Mouse (Mus musculus): ENCODE data around the gene Lao1.
"Not testable (repeated sequence)": the region's sequence is repeated elsewhere in the genome, so short reads cannot be mapped to it uniquely, and the experiment has no call there.

The Lao1 gene

GRCm38 (mm10) chr4:118961141-118961628 is at the start of gene Lao1:
Lao1 (plus strand) TSS chr4:118961578.
- no peak for DNase-seq (ENCODE audit: low spot score)

- not testable (repeated sequence) for DNase-seq (ENCODE audit: low spot score)
These were observed 44.0 kb upstream of the Lao1 start, which contains the start of gene Olfr1329 for GRCm38 (mm10) chr4:118917365-118917764. Olfr1329 (minus strand) TSS chr4:118917465.

DNA sequence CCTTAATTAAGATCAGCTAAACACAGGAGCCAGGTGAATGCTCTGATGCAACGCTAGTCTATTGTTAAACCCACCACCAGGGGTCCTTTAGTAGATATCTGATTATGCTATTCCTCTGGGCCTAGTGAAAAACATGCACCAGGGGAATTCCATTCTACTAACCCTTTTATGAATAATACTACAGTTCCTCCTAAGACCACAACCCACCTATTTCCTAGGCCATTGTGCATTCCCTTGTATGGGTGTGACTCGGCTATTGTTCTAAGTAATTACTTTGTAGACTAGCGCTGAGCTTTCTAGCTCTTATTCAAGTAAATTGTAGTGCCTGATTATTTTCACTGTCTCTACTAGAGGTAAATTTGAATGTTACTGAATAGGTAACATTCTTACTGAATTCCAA is 30.1 kb upstream of the Lao1 start:
- not testable (repeated sequence) for DNase-seq (ENCODE audit: low spot score)

DNA sequence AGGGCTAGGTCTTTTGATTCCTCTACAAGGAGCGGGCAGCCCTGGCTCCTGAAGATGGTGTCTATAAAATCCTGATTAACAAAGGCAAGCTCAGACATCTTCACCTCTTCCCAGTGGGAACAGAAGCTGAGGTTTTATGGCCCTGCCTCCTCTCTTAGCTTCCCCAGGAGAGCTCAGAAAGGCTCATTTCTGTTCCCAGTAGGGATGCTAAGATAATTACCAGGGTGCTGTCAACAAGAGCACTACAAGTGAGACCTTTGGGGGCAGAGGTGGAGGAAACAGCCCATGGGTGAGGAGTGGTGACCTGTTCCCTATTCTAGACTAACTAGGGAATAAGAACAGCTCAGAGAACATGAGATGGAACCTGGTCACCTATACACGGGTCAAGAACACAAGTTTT is 22.9 kb upstream of the Lao1 start, which contains the start of gene Olfr1328:
TSS of gene Olfr1328 (minus strand) at position 101 of the 400 bp plus-strand sequence.
- no peak for DNase-seq (ENCODE audit: low spot score)

- no peak for DNase-seq (ENCODE audit: low spot score)
These were observed 2.6 kb upstream of the Lao1 start for GRCm38 (mm10) chr4:118958812-118959211.

DNA sequence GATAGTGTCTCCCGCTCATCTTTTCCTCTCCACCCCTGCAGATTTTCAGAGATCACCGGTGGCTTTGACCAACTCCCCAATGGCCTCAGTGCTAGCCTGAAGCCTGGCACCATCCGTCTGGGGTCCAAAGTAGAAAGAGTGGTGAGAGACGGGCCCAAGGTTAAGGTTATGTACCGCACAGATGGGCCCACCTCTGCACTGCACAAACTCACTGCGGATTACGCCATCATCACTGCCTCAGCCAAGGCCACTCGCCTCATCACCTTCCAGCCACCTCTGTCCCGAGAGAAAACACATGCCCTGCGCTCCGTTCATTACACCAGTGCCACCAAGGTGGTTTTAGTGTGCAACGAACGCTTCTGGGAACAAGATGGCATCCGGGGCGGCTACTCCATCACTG is 6.3 kb downstream of the Lao1 start:
- DNase-seq (ENCODE audit: low spot score), result no peak

- DNase-seq (ENCODE audit: low spot score), result no peak
These were observed 11.9 kb downstream of the Lao1 start for GRCm38 (mm10) chr4:118973281-118973680.

DNA sequence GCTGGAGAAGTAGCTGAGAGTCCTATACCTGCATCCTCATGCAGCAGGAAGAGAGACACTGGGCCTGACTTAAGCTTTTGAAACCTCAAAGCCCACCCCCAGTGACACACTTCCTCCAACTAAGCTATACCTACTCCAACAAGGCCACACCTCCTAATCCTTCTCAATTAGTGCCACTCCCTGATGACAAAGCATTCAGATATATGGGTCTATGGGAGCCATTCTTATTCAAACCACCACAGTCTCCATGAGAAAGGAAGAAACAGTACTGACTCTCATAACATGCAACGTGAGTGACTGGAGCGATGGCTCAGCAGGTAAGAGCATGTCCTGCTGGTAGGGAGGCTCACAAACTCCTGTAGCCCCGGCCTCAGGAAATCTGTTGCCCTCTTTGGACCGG is 23.9 kb downstream of the Lao1 start:
- no peak for DNase-seq (ENCODE audit: low spot score)

- no peak for DNase-seq (ENCODE audit: low spot score)
These were observed 27.2 kb downstream of the Lao1 start for GRCm38 (mm10) chr4:118988535-118988934.

DNA sequence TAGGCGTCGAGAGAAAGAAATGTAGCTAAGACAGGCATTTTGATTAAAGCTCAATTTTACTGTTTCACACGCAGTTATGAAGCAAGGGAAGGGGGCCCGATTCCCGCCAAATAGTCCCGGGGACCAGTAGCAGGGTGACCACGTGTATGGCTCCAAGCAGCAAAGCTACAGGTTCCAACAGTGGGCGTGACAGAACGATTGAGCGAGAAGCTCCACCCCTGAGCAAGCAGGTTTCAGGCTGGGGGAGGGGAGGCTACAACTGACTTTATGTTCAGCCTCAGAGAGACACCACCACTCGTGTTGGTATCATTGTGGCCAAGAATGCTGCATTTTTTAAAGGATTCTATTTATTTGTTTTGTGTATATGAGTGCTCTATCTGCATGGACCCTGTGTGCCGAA is 28.0 kb downstream of the Lao1 start:
- DNase-seq (ENCODE audit: low spot score), result no peak

DNA sequence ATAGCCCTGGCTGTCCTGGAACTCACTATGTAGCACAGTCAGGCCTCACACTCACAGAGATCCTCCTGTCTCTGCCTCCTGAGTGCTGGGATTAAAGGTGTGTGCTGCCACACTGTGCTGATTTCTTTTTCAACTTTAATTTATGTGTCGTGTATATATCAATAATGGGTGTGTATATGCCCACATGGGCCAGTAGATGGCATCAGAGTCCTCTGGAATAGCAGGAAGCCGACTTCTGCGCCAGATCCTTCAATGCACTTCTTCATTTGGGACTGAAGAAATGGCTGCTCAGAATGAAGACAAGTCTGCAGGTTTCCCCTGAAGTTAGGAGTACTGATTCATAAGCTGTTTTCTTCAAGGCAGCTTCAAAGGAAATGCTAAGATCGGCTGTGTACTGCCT is 30.4 kb downstream of the Lao1 start:
- DNase-seq (ENCODE audit: low spot score), result no peak

GRCm38 (mm10) chr4:118997127-118997542 is 35.8 kb downstream of the Lao1 start:
- DNase-seq (ENCODE audit: low spot score), result no peak

DNA sequence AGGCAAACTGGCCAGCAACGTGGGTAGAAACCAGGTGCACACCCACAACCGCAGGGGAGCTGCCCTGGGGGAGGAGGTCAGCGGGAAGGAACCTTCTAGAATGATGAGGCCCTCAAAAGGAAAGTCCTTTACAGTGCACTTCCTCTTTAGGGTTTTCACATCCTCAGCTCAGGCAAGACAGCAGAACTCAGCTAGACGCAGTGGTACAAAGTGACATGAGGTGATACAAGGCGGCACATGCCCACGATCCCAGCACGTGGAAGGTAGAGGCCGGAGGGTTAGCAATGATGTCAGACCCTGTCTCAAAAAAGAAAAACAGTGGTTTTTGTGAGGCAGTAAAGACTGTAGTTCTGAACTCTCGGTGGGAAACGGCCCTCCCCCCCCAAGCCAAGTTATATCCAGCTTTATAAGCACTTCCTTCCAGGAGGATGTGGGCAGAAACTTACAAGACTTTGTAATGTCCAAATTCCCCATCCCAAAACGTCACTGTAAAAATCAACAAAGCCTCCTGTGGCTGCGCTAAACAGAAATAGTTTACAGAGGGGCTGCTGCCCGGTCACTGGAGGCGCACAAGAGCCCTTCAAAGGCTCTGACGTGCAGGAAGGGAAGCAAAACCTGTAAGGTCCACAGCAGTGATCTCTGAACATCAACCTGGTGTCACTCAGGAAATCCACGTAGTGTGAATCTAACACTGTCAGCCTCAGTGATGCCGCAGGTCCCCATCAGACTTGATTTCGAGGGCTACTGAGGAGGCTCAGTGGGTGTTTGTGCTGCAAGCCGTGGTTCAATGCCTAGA is 38.5 kb downstream of the Lao1 start:
- DNase-seq (ENCODE audit: low spot score), result no peak

- no peak for DNase-seq (ENCODE audit: low spot score)
These were observed 40.3 kb downstream of the Lao1 start for GRCm38 (mm10) chr4:119001696-119002095.

DNA sequence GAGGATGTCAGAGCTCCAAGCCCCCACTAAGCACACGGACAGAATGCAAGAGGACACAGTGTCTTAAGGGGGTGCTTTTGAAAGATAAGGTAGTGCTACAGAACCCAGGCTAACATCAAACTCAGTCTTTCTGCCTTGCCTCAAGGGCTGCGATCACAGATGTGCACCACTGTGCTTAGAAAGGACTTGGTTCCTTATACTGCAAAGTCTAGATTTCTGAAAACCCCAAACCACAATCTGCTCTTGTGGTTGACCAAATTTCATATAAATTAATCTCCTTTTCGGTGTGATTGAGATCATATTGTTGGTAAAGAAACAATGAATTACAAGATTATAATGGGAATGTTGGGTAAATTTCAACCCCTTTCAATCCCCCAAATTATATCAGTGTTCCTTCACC is 41.1 kb downstream of the Lao1 start:
- DNase-seq (ENCODE audit: low spot score), result no peak

- DNase-seq (ENCODE audit: low spot score), result no peak
These were observed 42.8 kb downstream of the Lao1 start for GRCm38 (mm10) chr4:119004178-119004577.

GRCm38 (mm10) chr4:119004613-119005339 is 43.4 kb downstream of the Lao1 start:
- DNase-seq (ENCODE audit: low spot score), result peak; percentile 90

DNA sequence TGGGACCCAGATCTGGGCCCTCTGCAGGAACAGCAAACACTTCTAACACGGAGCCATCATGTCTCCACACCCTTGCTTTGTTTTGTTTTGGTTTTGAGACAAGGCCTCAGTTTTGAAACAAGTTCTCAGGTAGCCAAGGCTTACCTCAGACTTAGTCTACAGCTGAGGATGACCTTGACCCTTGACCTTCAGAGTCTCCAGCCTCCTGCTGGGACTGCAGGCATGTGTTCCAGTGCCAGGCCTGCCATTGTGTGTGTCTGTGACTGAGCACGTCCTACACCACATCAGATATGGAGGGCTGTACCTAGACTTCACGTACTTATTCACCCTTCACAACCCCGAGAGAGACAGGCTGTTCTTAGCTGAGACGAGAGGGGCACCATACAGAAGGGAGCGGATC is 46.2 kb downstream of the Lao1 start:
- no peak for DNase-seq (ENCODE audit: low spot score)

DNA sequence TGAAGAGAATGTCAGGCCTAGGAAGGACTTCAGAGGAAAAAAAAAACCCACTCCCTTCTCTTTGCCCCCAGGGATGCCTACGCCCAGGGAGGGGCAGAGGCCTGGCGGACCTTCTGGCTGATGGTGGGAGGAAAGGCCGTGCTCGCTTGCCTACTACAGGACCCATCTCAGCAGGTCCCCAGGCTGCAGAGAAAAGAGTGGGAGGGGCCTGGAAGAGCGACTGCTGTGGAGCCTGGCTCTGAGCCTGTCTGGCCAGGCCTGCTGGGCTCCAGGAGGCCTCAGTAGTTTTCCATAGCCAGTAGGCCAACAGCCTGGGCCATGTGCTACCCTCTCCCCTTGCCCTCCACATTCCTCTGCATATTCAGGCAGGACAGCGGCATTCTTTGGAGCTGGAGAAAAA is 47.1 kb downstream of the Lao1 start:
- DNase-seq (ENCODE audit: low spot score), result no peak

- no peak for DNase-seq (ENCODE audit: low spot score)
These were observed 48.4 kb downstream of the Lao1 start for GRCm38 (mm10) chr4:119009814-119010213.

GRCm38 (mm10) chr4:119011050-119011680 is 49.8 kb downstream of the Lao1 start:
- DNase-seq (ENCODE audit: low spot score), result no peak

DNA sequence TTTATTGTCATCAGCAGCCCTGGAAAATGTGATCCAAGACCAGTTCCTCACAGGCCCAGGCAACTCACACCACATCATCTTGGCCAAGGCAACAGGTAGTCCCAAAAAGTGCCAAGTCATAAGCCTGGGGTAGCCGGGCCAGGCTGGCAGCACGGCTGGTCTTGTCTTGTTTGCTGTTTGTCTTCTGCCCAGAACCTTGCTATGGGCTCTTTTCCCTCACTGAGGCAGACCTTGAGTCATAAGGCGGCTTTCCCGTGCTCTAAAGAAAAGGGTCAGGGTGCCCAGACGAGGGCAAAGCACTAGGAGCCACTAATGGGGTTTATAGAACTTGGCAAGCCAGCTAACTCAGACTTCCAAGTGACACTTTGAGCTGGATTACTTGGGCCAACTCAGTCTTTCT is 51.7 kb downstream of the Lao1 start:
- no peak for DNase-seq (ENCODE audit: low spot score)

- no peak for DNase-seq (ENCODE audit: low spot score)
These were observed 53.6 kb downstream of the Lao1 start for GRCm38 (mm10) chr4:119014997-119015396.
